Mouse (Mus musculus) heart, adult 9 months (tissue): Measurements from ENCODE around the gene Tgif1.
A peak's percentile ranks its signal among the peaks of the same experiment; 100 is the strongest.
"Not testable (repeated sequence)": the region's sequence is repeated elsewhere in the genome, so short reads cannot be mapped to it uniquely, and the experiment has no call there.

Source experiments
- DNase-seq, 2 experiments: peaks; one replicate each; pipeline ENCODE4 v3.0.0; 2022; ENCODE audit warnings: low spot score in 2 of 2

Gene Tgif1

GRCm38 (mm10) chr17:70845543-70845942 is 7.8 kb downstream of the Tgif1 start:
- no peak for DNase-seq

GRCm38 (mm10) chr17:70844971-70845370 is 8.4 kb downstream of the Tgif1 start:
- DNase-seq: peak; percentile 8 to 11

GRCm38 (mm10) chr17:70843252-70843651 is 10.1 kb downstream of the Tgif1 start:
- DNase-seq: no peak

- DNase-seq: no peak
Measured at GRCm38 (mm10) chr17:70838533-70838932, 14.8 kb downstream of the Tgif1 start.

GRCm38 (mm10) chr17:70838031-70838430 is 15.3 kb downstream of the Tgif1 start:
- DNase-seq: no peak

- not testable (repeated sequence) for DNase-seq
Measured at GRCm38 (mm10) chr17:70837474-70837873, 15.9 kb downstream of the Tgif1 start.

GRCm38 (mm10) chr17:70836820-70837219 is 16.5 kb downstream of the Tgif1 start:
- DNase-seq: no peak

GRCm38 (mm10) chr17:70835071-70835790 is 18.1 kb downstream of the Tgif1 start:
- no peak for DNase-seq

- DNase-seq: peak; percentile 23 to 25
Measured at GRCm38 (mm10) chr17:70834430-70834965, 18.8 kb downstream of the Tgif1 start.

- peak; percentile 68 to 72 for DNase-seq
Measured at GRCm38 (mm10) chr17:70832544-70832943, 20.8 kb downstream of the Tgif1 start.

GRCm38 (mm10) chr17:70831591-70831990 is 21.8 kb downstream of the Tgif1 start:
- peak in 1 of 2 experiments; percentile 24 for DNase-seq

GRCm38 (mm10) chr17:70829943-70830715 is 23.2 kb downstream of the Tgif1 start:
- no peak for DNase-seq

GRCm38 (mm10) chr17:70829217-70829616 is 24.1 kb downstream of the Tgif1 start:
- DNase-seq: no peak

- DNase-seq: no peak
Measured at GRCm38 (mm10) chr17:70828569-70828968, 24.8 kb downstream of the Tgif1 start.

- DNase-seq: no peak
Measured at GRCm38 (mm10) chr17:70828180-70828528, 25.2 kb downstream of the Tgif1 start.

- DNase-seq: not testable (repeated sequence)
Measured at GRCm38 (mm10) chr17:70827463-70828179, 25.7 kb downstream of the Tgif1 start.

- DNase-seq: no peak
Measured at GRCm38 (mm10) chr17:70826227-70826626, 27.1 kb downstream of the Tgif1 start.

- DNase-seq: no peak
Measured at GRCm38 (mm10) chr17:70823083-70823482, 30.3 kb downstream of the Tgif1 start.

- no peak for DNase-seq
Measured at GRCm38 (mm10) chr17:70817862-70818451, 35.4 kb downstream of the Tgif1 start.

GRCm38 (mm10) chr17:70815001-70815400 is 38.3 kb downstream of the Tgif1 start:
- DNase-seq: no peak

- DNase-seq: no peak
Measured at GRCm38 (mm10) chr17:70810795-70811194, 42.6 kb downstream of the Tgif1 start.

- no peak for DNase-seq
Measured at GRCm38 (mm10) chr17:70809776-70810175, 43.6 kb downstream of the Tgif1 start.
